Mouse (Mus musculus) neural tube, postnatal 0 days (tissue): ENCODE measurements around the gene Pmpcb. TPM values are rescaled to one million over a fixed set of nuclear protein-coding genes. Genes with fewer than 3 reads are reported as not detected.

ENCODE experiments used
- polyA plus RNA-seq: library from polyadenylated mRNA; unstranded; fragments of >200 nt; fragmentation: Nextera tagmentation; extraction: Ambion mirVana; gene quantifications from 2 replicates; pipeline ENCODE4 v1.2.1, GENCODE M21; 2015

Pmpcb gene
- polyA plus RNA-seq, result 67.9 and 68.3 TPM in 2 replicates

GRCm38 (mm10) chr5:21736956-21737585 lies at the start of gene Pmpcb:
Gene Pmpcb (plus strand): TSS chr5:21737141.

GRCm38 (mm10) chr5:21701351-21702008 lies 35.5 kb upstream of the Pmpcb start, which contains the start of gene Napepld:
Gene Napepld (minus strand): TSS chr5:21701396.

GRCm38 (mm10) chr5:21785053-21785452 lies 48.1 kb downstream of the Pmpcb start, which contains the start of the genes Dnajc2 and Psmc2:
Gene Dnajc2 (minus strand): TSS chr5:21785251.
Gene Psmc2 (plus strand): TSS chr5:21785283.

Other genes starting within 250 kb of the Pmpcb start
- 4.3 and 5.6 TPM in 2 replicates for gene Lrrc17, start 193.6 kb upstream of the Pmpcb start, polyA plus RNA-seq
- 0.19 and 0.53 TPM in 2 replicates for gene Fbxl13, start 91.5 kb upstream of the Pmpcb start, polyA plus RNA-seq
- gene Armc10, start 91.3 kb upstream of the Pmpcb start, polyA plus RNA-seq, result 25.5 and 27.8 TPM in 2 replicates
- 2.0 and 2.3 TPM in 2 replicates for gene Napepld, start 35.7 kb upstream of the Pmpcb start, polyA plus RNA-seq
- gene Dnajc2, start 48.1 kb downstream of the Pmpcb start, polyA plus RNA-seq, result 66.4 and 71.3 TPM in 2 replicates
- gene Psmc2, start 48.1 kb downstream of the Pmpcb start, polyA plus RNA-seq, result 166 and 173 TPM in 2 replicates
- gene Slc26a5, start 128.5 kb downstream of the Pmpcb start, polyA plus RNA-seq, result 0.27 and 0.46 TPM in 2 replicates